Mouse (Mus musculus): ENCODE measurements at regions not wholly inside any gene's neighbourhood (a gene's known extent, or its start where the extent isn't known, plus 50 kb on each side); places are given as distances from the start of the nearest gene placed in this dataset.
A peak's percentile ranks its signal among the peaks of the same experiment; 100 is the strongest.

DNA sequence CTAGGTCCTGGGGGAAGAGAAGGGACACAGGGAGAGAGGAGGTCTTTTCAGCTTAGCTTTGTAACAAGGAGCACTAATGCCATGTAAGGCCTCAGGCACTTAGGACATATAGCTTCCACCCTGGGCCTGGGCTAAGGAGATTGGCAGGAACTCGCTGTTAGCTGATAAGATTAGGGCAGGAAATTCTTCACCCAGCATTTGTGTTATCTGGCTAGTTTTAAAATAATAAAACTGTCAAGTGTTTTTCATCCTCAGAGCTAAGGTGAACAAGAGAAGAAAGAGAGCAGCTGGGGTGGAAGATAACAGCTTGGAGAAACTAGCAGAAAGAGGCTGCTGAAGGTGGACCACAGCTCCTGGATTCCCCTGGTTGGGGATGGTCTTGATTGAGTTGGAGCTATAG, 111.0 kb upstream of the Slco6d1 start:
- 53% methylated on average over 1 of the region's 1 CpGs for WGBS
- no peak for ATAC-seq (ENCODE audit: low FRiP score)
- no peaks in the 10 kb centered on the region for H3K4me1 ChIP-seq

GRCm38 (mm10) chr1:98350095-98350549, 70.8 kb upstream of the Slco6d1 start:
- Histone ChIP-seq H3K4me1 (peaks cover 3% of the 10 kb centered on the region; the same call in 1 of the 2 replicates), H3K4me2 (no peak overlapping the region), H3K27me3 (replicated peaks) (no peaks in the 10 kb centered on the region), H3K4me3 (replicated peaks) (no peak overlapping the region), H3K9me3 (replicated peaks) (no peaks in the 10 kb centered on the region), H3K27ac (replicated peaks) (no peak overlapping the region), H3K36me3 (no peaks in the 10 kb centered on the region), H3K9ac (replicated peaks) (no peak overlapping the region)
- peak; percentile 81 for ATAC-seq (ENCODE audit: low FRiP score)
- 33% methylated on average over 4 of the region's 4 CpGs for WGBS

More for the DNA sequence above, 111.0 kb upstream of the Slco6d1 start:
- no peak overlapping the region for H3K4me3 ChIP-seq (replicated peaks)
- H3K27me3 ChIP-seq (replicated peaks) = no peaks in the 10 kb centered on the region
- H3K4me2 ChIP-seq = no peak overlapping the region
- H3K36me3 ChIP-seq = no peaks in the 10 kb centered on the region
- H3K9me3 ChIP-seq (replicated peaks) = no peaks in the 10 kb centered on the region
- no peak overlapping the region for H3K9ac ChIP-seq (replicated peaks)
- H3K27ac ChIP-seq (replicated peaks) = no peak overlapping the region

- H3K4me2 ChIP-seq = no peak overlapping the region
- 79% methylated on average over 2 of the region's 2 CpGs for WGBS
Measured at GRCm38 (mm10) chr1:98350725-98351124, 70.2 kb upstream of the Slco6d1 start.

DNA sequence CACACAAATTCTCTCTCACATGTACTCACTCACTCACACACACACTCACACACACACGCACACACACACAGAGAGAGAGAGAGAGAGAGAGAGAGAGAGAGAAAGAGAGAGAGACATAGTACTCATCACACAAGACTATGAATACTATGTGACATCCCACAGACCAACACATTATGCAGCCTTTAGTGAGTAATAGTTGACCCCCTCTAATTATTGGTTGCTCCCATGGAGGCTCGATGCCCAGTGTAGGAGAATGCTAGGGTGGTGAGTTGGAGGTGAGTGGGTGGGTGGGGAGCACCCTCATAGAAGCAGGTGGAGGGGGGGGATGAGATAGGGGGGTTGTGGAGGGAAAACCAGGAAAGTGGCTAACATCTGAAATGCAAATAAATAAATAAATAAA, 69.4 kb upstream of the Slco6d1 start:
- Histone ChIP-seq H3K4me1 (peaks cover 3% of the 10 kb centered on the region; the same call in 1 of the 2 replicates), H3K9me3 (replicated peaks) (no peaks in the 10 kb centered on the region), H3K4me2 (no peak overlapping the region), H3K4me3 (replicated peaks) (no peak overlapping the region), H3K36me3 (no peaks in the 10 kb centered on the region), H3K27ac (replicated peaks) (no peak overlapping the region), H3K27me3 (replicated peaks) (no peaks in the 10 kb centered on the region), H3K9ac (replicated peaks) (no peak overlapping the region)
- no peak for ATAC-seq (ENCODE audit: low FRiP score)
- WGBS = 90% methylated on average over 2 of the region's 2 CpGs

More at GRCm38 (mm10) chr1:98350725-98351124, 70.2 kb upstream of the Slco6d1 start:
- Histone ChIP-seq H3K27ac (replicated peaks) (no peak overlapping the region), H3K9me3 (replicated peaks) (no peaks in the 10 kb centered on the region), H3K4me1 (peaks cover 3% of the 10 kb centered on the region; the same call in 1 of the 2 replicates), H3K9ac (replicated peaks) (no peak overlapping the region), H3K36me3 (no peaks in the 10 kb centered on the region), H3K4me3 (replicated peaks) (no peak overlapping the region), H3K27me3 (replicated peaks) (no peaks in the 10 kb centered on the region)
- ATAC-seq (ENCODE audit: low FRiP score) = no peak

Measured in neural tube, embryonic 15.5 days (tissue).